Mouse (Mus musculus) neural tube, postnatal 0 days (tissue): ENCODE data around the gene Rsph3a. TPM values are rescaled to one million over a fixed set of nuclear protein-coding genes. Genes with fewer than 3 reads are reported as not detected.

Experiments
- polyA plus RNA-seq: library from polyadenylated mRNA; unstranded; fragments of >200 nt; fragmentation: Nextera tagmentation; extraction: Ambion mirVana; gene quantifications from 2 replicates; pipeline ENCODE4 v1.2.1, GENCODE M21; 2015

Gene Rsph3a
- polyA plus RNA-seq = 69.9 and 78.8 TPM in 2 replicates

DNA sequence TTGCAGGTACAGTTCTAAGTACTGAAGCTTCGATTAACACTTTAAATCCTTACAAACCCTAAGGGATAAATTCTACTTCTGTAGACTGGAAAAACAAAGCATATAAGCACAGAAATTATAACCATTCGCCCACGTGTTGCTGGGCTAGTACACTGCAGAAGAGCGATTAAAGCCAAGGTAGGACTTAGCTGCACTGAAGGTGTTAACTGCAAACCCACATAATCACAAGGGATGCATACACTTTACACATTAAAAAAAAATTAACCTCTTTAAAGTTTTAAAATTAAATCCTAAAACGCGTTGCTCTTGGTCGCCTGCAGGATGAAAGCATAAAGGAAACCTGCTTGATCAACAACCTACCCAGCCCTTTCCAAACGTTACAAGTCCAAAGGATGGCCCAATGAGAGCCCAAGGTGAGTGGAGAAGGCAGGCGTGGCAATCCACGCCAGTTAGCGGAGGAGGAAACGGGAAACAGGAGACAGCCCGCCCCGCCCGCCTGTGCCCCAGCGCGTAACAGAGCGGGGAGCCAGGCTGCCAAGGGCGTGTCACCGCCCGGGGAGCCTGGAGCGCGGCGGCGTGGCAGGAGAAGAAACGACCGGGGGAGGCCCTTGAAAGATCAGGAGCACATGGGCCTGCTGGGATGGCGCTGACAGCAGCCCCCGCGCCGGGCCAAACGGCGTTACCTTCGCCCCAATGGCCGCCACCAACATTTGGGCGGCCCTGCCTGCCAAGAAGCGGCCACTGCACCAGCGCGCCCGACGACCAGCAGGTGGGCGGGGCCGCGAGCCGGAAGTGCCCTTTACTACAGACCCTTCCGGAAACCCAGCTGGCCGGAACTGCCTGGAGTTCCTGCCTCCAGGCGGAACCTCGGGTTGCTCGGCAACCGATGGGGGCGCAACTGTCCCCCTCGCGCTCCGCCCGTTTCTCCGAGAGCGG lies at the start of gene Rsph3a:
Gene Rsph3a, plus strand, starts transcription at position 498 of the 936 bp plus-strand sequence.

DNA sequence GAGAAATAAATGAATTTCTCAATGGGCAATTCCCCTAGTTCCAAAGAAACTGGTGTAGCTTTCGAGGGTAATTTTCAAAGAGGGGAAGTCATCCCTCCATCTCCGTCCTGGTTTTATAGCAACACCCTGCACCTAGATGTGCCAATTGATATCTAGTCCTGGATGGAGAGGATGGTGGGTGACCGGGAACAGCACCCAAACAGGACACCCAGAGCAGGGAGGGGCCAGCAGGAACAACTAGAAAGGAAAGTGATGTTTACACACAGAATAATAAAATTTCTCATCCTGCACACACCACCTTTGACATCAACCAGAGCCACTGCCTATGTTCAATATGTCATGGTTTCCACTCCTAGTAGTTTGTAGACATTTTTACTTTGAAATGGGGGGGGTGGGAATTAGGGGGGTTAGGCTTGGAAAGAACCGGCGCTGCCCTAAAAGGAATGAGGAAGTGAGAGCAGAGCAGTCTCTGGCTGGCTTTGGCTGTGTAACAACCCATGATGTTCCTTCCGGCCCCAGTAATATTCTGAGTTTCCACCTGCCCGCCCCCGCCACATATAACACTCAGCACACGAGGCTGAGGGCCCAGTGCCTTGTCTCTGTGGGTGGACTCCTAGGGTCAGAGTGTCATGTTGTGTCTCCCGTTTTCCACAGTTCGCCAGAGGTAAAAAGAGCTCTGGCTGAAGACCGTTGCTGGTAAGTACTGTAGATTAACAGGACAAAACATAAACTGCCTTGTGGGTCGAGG lies 19.8 kb upstream of the Rsph3a start, which contains the start of gene Tagap:
Gene Tagap, plus strand, starts transcription at position 588 of the 748 bp plus-strand sequence.

Other genes starting within 250 kb of the Rsph3a start
- 14.1 and 14.2 TPM in 2 replicates for gene Fndc1, start 118.3 kb upstream of the Rsph3a start, polyA plus RNA-seq
- 0.69 and 0.81 TPM in 2 replicates for gene Tagap, start 19.6 kb upstream of the Rsph3a start, polyA plus RNA-seq
- 0.17 and 0.46 TPM in 2 replicates for gene Gm49673, start 202.2 kb downstream of the Rsph3a start, polyA plus RNA-seq
- 18.5 and 18.7 TPM in 2 replicates for gene Rnaset2a, start 202.5 kb downstream of the Rsph3a start, polyA plus RNA-seq
- 20.1 and 21.3 TPM in 2 replicates for gene Fgfr1op, start 219.9 kb downstream of the Rsph3a start, polyA plus RNA-seq